Mouse (Mus musculus): ENCODE results near the gene Mcu.

Mcu gene

GRCm38 (mm10) chr10:59616522-59616921 is at the start of gene Mcu:
Gene Mcu, minus strand, starts transcription at chr10:59616692.
- DNase-seq (ENCODE audit: low spot score in 2 of 2) = peak; percentile 89 to 94

GRCm38 (mm10) chr10:59665503-59666291 is 49.2 kb upstream of the Mcu start:
- DNase-seq (ENCODE audit: low spot score in 2 of 2) = no peak

- no peak for DNase-seq (ENCODE audit: low spot score in 2 of 2)
Measured at GRCm38 (mm10) chr10:59664765-59665164, 48.3 kb upstream of the Mcu start.

GRCm38 (mm10) chr10:59656799-59657198 is 40.3 kb upstream of the Mcu start:
- no peak for DNase-seq (ENCODE audit: low spot score in 2 of 2)

- no peak for DNase-seq (ENCODE audit: low spot score in 2 of 2)
Measured at GRCm38 (mm10) chr10:59646821-59647378, 30.4 kb upstream of the Mcu start.

GRCm38 (mm10) chr10:59645153-59645552 is 28.7 kb upstream of the Mcu start:
- no peak for DNase-seq (ENCODE audit: low spot score in 2 of 2)

- DNase-seq (ENCODE audit: low spot score in 2 of 2) = no peak
Measured at GRCm38 (mm10) chr10:59644710-59645109, 28.2 kb upstream of the Mcu start.

GRCm38 (mm10) chr10:59643645-59644044 is 27.2 kb upstream of the Mcu start:
- no peak for DNase-seq (ENCODE audit: low spot score in 2 of 2)

GRCm38 (mm10) chr10:59642659-59643377 is 26.3 kb upstream of the Mcu start:
- no peak for DNase-seq (ENCODE audit: low spot score in 2 of 2)

GRCm38 (mm10) chr10:59638576-59638975 is 22.1 kb upstream of the Mcu start:
- no peak for DNase-seq (ENCODE audit: low spot score in 2 of 2)

GRCm38 (mm10) chr10:59637596-59638124 is 21.2 kb upstream of the Mcu start:
- no peak for DNase-seq (ENCODE audit: low spot score in 2 of 2)

- DNase-seq (ENCODE audit: low spot score in 2 of 2) = no peak
Measured at GRCm38 (mm10) chr10:59636751-59637533, 20.4 kb upstream of the Mcu start.

GRCm38 (mm10) chr10:59636048-59636447 is 19.6 kb upstream of the Mcu start:
- DNase-seq (ENCODE audit: low spot score in 2 of 2) = no peak

GRCm38 (mm10) chr10:59629506-59629782 is 13.0 kb upstream of the Mcu start:
- no peak for DNase-seq (ENCODE audit: low spot score in 2 of 2)

- DNase-seq (ENCODE audit: low spot score in 2 of 2) = no peak
Measured at GRCm38 (mm10) chr10:59628641-59629505, 12.4 kb upstream of the Mcu start.

- peak; percentile 56 to 60 for DNase-seq (ENCODE audit: low spot score in 2 of 2)
Measured at GRCm38 (mm10) chr10:59623496-59623895, 7.0 kb upstream of the Mcu start.

- no peak for DNase-seq (ENCODE audit: low spot score in 2 of 2)
Measured at GRCm38 (mm10) chr10:59621355-59621754, 4.9 kb upstream of the Mcu start.

GRCm38 (mm10) chr10:59617776-59618175 is 1.3 kb upstream of the Mcu start:
- DNase-seq (ENCODE audit: low spot score in 2 of 2) = no peak

GRCm38 (mm10) chr10:59615981-59616520 is 441 bp downstream of the Mcu start, which contains the start of gene Gm10322:
Gene Gm10322, plus strand, starts transcription at chr10:59616063.
- DNase-seq (ENCODE audit: low spot score in 2 of 2) = peak; percentile 52 to 66

GRCm38 (mm10) chr10:59615411-59615810 is 1.1 kb downstream of the Mcu start:
- DNase-seq (ENCODE audit: low spot score in 2 of 2) = no peak

- no peak for DNase-seq (ENCODE audit: low spot score in 2 of 2)
Measured at GRCm38 (mm10) chr10:59614141-59614540, 2.4 kb downstream of the Mcu start.

All from thymus, postnatal 10 days (tissue).